Comparison of ENCODE assay signal across 17 mouse cellular contexts in genomic region chr11:93579626-93580025, GRCm38 (mm10).
"Had no signal": no experiment of that assay in that cellular context is flagged by ENCODE, and none has a peak within 500 bp of the region (broad histone marks: within the 10 kb centered on the region; RNA-seq: fewer than 3 reads in every experiment).

No protein-coding gene starts in this region.

- H3K36me3 ChIP-seq: limb, embryonic 10.5 days; midbrain, embryonic 12.5 days had no signal

- H3K4me1 ChIP-seq: megakaryocyte, embryonic 14.5 days; midbrain, embryonic 12.5 days; neural tube, embryonic 15.5 days had no signal

- H3K27ac ChIP-seq: kidney, postnatal 0 days; limb, embryonic 10.5 days; macrophage; midbrain, embryonic 12.5 days; neural tube, embryonic 15.5 days had no signal

- H3K9ac ChIP-seq: lung, embryonic 14.5 days; midbrain, embryonic 12.5 days; neural tube, embryonic 15.5 days had no signal

- H3K4me3 ChIP-seq: left cerebral cortex, adult 2 months; limb, embryonic 10.5 days; megakaryocyte, embryonic 14.5 days; midbrain, embryonic 12.5 days; myocyte; neural tube, embryonic 15.5 days had no signal

- DNase-seq: kidney, adult 9 months; kidney, postnatal 36 days; lung, postnatal 14 days; right cerebral cortex, adult 18-20 months; right cerebral cortex, postnatal 25 days; thymus, adult 18-20 months; thymus, postnatal 14 days had no signal

- H3K4me2 ChIP-seq: liver, embryonic 11.5 days; lung, embryonic 14.5 days; midbrain, embryonic 12.5 days; neural tube, embryonic 15.5 days had no signal

- H3K27me3 ChIP-seq: megakaryocyte, embryonic 14.5 days; midbrain, embryonic 12.5 days; neural tube, embryonic 15.5 days had no signal

- H3K9me3 ChIP-seq: limb, embryonic 10.5 days; megakaryocyte, embryonic 14.5 days; midbrain, embryonic 12.5 days; neural tube, embryonic 15.5 days had no signal
